Mouse (Mus musculus) hindbrain, embryonic 16.5 days (tissue): ENCODE data around the gene Wdr25. TPM values are rescaled to one million over a fixed set of nuclear protein-coding genes. Genes with fewer than 3 reads are reported as not detected.

Experiments used
- ATAC-seq: fragments of 200-750 bp; cut with Nextera tagmentation; 2 replicates; pipeline ENCODE4 v1.8.0; 2017; ENCODE audit warnings: moderate TSS enrichment, moderate library complexity
- H3K27ac ChIP-seq: fragments of 300-500 bp; sonication (generic); 2 replicates; pipeline ENCODE4 v1.5.1; 2014; ENCODE audit warnings: low read depth, mild to moderate bottlenecking, control low read depth, low read length, moderate library complexity
- H3K27me3 ChIP-seq: fragments of 300-500 bp; sonication (generic); replicated peaks from 2 replicates; pipeline ENCODE4 v1.6.1; 2014; ENCODE audit warnings: low read length; ENCODE audit not compliant: control insufficient read depth, insufficient read depth
- H3K36me3 ChIP-seq: fragments of 300-500 bp; sonication (generic); 2 replicates; pipeline ENCODE4 v1.6.1; 2014; ENCODE audit warnings: mild to moderate bottlenecking, low read length, moderate library complexity, mixed read lengths; ENCODE audit not compliant: control insufficient read depth, insufficient read depth
- H3K4me1 ChIP-seq: fragments of 300-500 bp; sonication (generic); 2 replicates; pipeline ENCODE4 v1.6.1; 2014; ENCODE audit warnings: low read depth, low read length; ENCODE audit not compliant: control insufficient read depth, insufficient read depth
- H3K4me2 ChIP-seq: fragments of 300-500 bp; sonication (generic); 2 replicates; pipeline ENCODE4 v1.6.1; 2014; ENCODE audit warnings: mild to moderate bottlenecking, low read length, control low read depth, moderate library complexity
- H3K4me3 ChIP-seq: fragments of 300-500 bp; sonication (generic); 2 replicates; pipeline ENCODE4 v1.5.1; 2014; ENCODE audit warnings: mild to moderate bottlenecking, low read length, control low read depth, moderate library complexity
- H3K9ac ChIP-seq: fragments of 300-500 bp; sonication (generic); 2 replicates; pipeline ENCODE4 v1.6.1; 2014; ENCODE audit warnings: low read depth, mild to moderate bottlenecking, control low read depth, low read length, moderate library complexity
- H3K9me3 ChIP-seq: fragments of 300-500 bp; sonication (generic); 2 replicates; pipeline ENCODE4 v1.6.1; 2014; ENCODE audit warnings: mild to moderate bottlenecking, low read length, moderate library complexity; ENCODE audit not compliant: control insufficient read depth
- WGBS: fragments of 180-500 bp; shearing (Covaris S2); extraction: QIAGEN DNeasy Blood & Tissue Kit; methylation state at CpG from one replicate; pipeline ENCODE4 v1.1.7; 2014; 5-methylcytosine and 5-hydroxymethylcytosine counted together
- polyA plus RNA-seq: library from polyadenylated mRNA; unstranded; fragments of >200 nt; fragmentation: Nextera tagmentation; extraction: Ambion mirVana; gene quantifications from 2 replicates; pipeline ENCODE4 v1.2.1, GENCODE M21; 2015

The Wdr25 gene
- polyA plus RNA-seq, 1 experiment from 2014 or later: 5.0 TPM

GRCm38 (mm10) chr12:109044497-109044896, 151.1 kb downstream of the Wdr25 start:
- Histone ChIP-seq H3K9me3 (no peaks in the 10 kb centered on the region), H3K27ac (no peak overlapping the region), H3K27me3 (no peaks in the 10 kb centered on the region; the same call in 1 of the 2 replicates), H3K9ac (no peak overlapping the region), H3K4me2 (no peak overlapping the region), H3K36me3 (no peaks in the 10 kb centered on the region), H3K4me1 (no peaks in the 10 kb centered on the region), H3K4me3 (no peak overlapping the region)
- WGBS: 28% methylated on average over 5 of the region's 5 CpGs
- peak; percentile 24; the same call in 1 of the 2 replicates for ATAC-seq

DNA sequence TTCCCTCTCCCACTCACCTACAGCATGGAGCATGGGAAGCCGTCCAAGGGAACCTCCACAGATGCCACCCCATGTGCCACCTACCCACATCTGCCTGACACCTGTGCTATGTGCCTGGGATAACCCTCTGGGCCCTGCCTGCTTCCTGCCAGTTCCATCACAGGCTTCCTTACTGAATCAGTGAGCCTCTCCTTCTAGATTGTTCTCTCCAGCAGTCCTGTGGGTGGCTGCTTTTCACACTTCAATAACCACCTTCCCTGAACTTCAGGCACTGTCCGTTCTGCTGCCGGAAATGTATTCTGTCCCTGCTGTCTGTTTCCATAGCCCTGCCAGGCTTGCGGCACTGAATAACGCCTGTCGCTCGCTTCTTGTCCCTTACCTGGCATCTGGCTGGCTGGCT, 152.2 kb downstream of the Wdr25 start:
- Histone ChIP-seq H3K4me3 (no peak overlapping the region), H3K9ac (no peak overlapping the region), H3K27me3 (peaks cover 2% of the 10 kb centered on the region), H3K4me1 (no peaks in the 10 kb centered on the region), H3K9me3 (no peaks in the 10 kb centered on the region), H3K4me2 (no peak overlapping the region), H3K36me3 (no peaks in the 10 kb centered on the region), H3K27ac (no peak overlapping the region)
- no peak for ATAC-seq
- 72% methylated on average over 7 of the region's 7 CpGs for WGBS

GRCm38 (mm10) chr12:109049949-109050348, 156.5 kb downstream of the Wdr25 start:
- Histone ChIP-seq H3K9ac (no peak overlapping the region), H3K27ac (no peak overlapping the region), H3K4me3 (no peak overlapping the region), H3K9me3 (no peaks in the 10 kb centered on the region), H3K4me2 (no peak overlapping the region), H3K4me1 (peaks cover 21% of the 10 kb centered on the region), H3K27me3 (peaks cover 31% of the 10 kb centered on the region), H3K36me3 (no peaks in the 10 kb centered on the region)
- ATAC-seq: no peak
- 89% methylated on average over 4 of the region's 4 CpGs for WGBS

- H3K27ac ChIP-seq: no peak overlapping the region
Observed at GRCm38 (mm10) chr12:109053020-109053806, 159.8 kb downstream of the Wdr25 start.

DNA sequence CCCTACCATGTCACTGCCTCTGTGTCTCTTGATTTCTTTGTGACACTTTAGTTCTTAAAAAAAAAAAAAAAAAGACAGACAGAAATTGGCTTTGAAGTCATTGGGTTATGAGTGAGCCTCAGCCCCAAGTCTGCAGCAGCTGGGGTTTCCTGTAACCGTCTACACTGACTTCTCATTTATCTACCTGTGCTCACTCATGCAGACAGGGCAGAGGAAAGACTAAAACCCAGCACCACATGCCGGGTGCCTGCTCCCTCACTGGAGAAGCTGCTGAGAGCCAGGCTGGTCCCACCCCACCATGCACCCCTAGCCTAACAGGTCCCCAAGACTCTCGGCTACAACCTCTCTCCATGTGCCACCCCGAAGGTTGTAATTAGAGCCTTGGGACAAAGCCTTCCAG, 164.3 kb downstream of the Wdr25 start:
- WGBS: 85% methylated on average over 4 of the region's 4 CpGs
- H3K36me3 ChIP-seq: no peaks in the 10 kb centered on the region
- H3K4me3 ChIP-seq: no peak overlapping the region
- no peaks in the 10 kb centered on the region for H3K9me3 ChIP-seq
- no peak overlapping the region for H3K9ac ChIP-seq
- H3K27ac ChIP-seq: no peak overlapping the region
- ATAC-seq: no peak
- no peak overlapping the region for H3K4me2 ChIP-seq
- H3K4me1 ChIP-seq: peaks cover 15% of the 10 kb centered on the region
- peaks cover 16% of the 10 kb centered on the region for H3K27me3 ChIP-seq

More at GRCm38 (mm10) chr12:109053020-109053806, 159.8 kb downstream of the Wdr25 start:
- ATAC-seq: 0 out of 2 replicates have a peak, but pooled peaks have one; percentile 38
- Histone ChIP-seq H3K9ac (peak overlapping the region; percentile 68), H3K27me3 (peaks cover 35% of the 10 kb centered on the region), H3K4me2 (peak overlapping the region; percentile 97), H3K9me3 (no peaks in the 10 kb centered on the region), H3K4me1 (peaks cover 21% of the 10 kb centered on the region), H3K36me3 (no peaks in the 10 kb centered on the region), H3K4me3 (peak overlapping the region; percentile 48)
- under 1% methylated on average over 79 of the region's 105 CpGs for WGBS

- Histone ChIP-seq H3K9me3 (no peaks in the 10 kb centered on the region), H3K4me3 (no peak overlapping the region), H3K27ac (no peak overlapping the region), H3K4me2 (no peak overlapping the region), H3K27me3 (peaks cover 10% of the 10 kb centered on the region), H3K9ac (no peak overlapping the region), H3K36me3 (no peaks in the 10 kb centered on the region), H3K4me1 (peaks cover 5% of the 10 kb centered on the region)
- 85% methylated on average over 8 of the region's 8 CpGs for WGBS
- no peak for ATAC-seq
Observed at GRCm38 (mm10) chr12:109058660-109059059, 165.2 kb downstream of the Wdr25 start.

DNA sequence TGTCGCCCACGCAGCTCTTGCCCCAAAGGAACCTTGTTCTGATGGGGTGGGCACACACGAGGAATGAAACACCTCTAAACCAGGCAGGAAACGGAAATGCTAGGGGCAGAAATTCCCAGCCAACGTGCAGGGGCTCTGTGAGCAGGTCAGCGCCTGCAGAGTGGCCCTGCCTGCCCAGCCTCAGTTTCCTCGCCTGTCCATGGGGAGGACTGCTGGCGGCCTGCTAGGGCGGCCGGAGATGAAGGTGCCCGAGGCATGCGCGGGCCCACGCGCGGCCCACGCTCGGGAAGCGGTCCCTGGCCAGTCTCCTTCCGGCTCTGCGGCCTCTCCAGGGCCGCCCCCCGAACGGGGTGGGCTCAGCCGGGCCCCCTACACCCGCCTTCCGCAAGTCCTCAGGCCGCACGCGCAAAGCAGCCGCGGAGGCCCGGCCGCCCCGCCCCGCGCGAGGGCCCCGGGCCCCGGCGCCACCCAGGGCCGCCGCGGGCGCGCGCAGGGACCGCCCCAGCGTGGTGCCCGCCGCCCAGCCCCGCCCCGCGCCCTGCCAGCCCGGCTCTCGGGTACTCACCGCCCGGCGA, 174.2 kb downstream of the Wdr25 start:
- ATAC-seq: peak; percentile 92
- no peaks in the 10 kb centered on the region; the same call in 1 of the 2 replicates for H3K27me3 ChIP-seq
- H3K4me2 ChIP-seq: peak overlapping the region; percentile 95
- H3K4me3 ChIP-seq: peak overlapping the region; percentile 65
- H3K9ac ChIP-seq: peak overlapping the region; percentile 87
- WGBS: 2% methylated on average over 32 of the region's 59 CpGs
- H3K9me3 ChIP-seq: no peaks in the 10 kb centered on the region
- peak overlapping the region; percentile 69 for H3K27ac ChIP-seq
- no peaks in the 10 kb centered on the region for H3K36me3 ChIP-seq
- H3K4me1 ChIP-seq: peaks cover 14% of the 10 kb centered on the region

GRCm38 (mm10) chr12:109068167-109068653, 174.8 kb downstream of the Wdr25 start, which contains the start of gene Begain:
Gene Begain, minus strand, starts transcription at chr12:109068217.
- H3K4me2 ChIP-seq: peak within 1 kb of the TSS; percentile 95
- no peaks in the 10 kb centered on the region for H3K36me3 ChIP-seq
- peak; percentile 76; the same call in 1 of the 2 replicates for ATAC-seq
- peak within 1 kb of the TSS; percentile 65 for H3K4me3 ChIP-seq
- H3K27ac ChIP-seq: peak within 1 kb of the TSS; percentile 69
- H3K27me3 ChIP-seq: no peaks in the 10 kb centered on the region; the same call in 1 of the 2 replicates
- H3K9me3 ChIP-seq: no peaks in the 10 kb centered on the region
- peak within 1 kb of the TSS; percentile 87 for H3K9ac ChIP-seq
- peaks cover 14% of the 10 kb centered on the region for H3K4me1 ChIP-seq
- WGBS: 2% methylated on average over 16 of the region's 48 CpGs

GRCm38 (mm10) chr12:109068738-109069137, 175.3 kb downstream of the Wdr25 start:
- Histone ChIP-seq H3K4me3 (peak overlapping the region; percentile 65), H3K27ac (no peak overlapping the region), H3K9me3 (no peaks in the 10 kb centered on the region), H3K4me2 (peak overlapping the region; percentile 95), H3K4me1 (peaks cover 14% of the 10 kb centered on the region), H3K27me3 (no peaks in the 10 kb centered on the region; the same call in 1 of the 2 replicates), H3K36me3 (no peaks in the 10 kb centered on the region), H3K9ac (no peak overlapping the region)
- 75% methylated on average over 7 of the region's 7 CpGs for WGBS
- ATAC-seq: no peak
